Mouse (Mus musculus) mouse embryonic stem cell (cell line): Measurements from ENCODE around the gene Pigu.

Experiments used
- in situ Hi-C, 2 experiments: fragments of 300-500 bp; cut with MboI; formaldehyde crosslinking; loops; 1 replicate in 1 of 2; 3 replicates in 1 of 2; pipeline ENCODE4 v1.14.3; 2019 to 2020; ENCODE audit warnings: low sequenced_read_pairs in 2 of 2, low pct_unique_long_range_greater_than_20kb in 1 of 2, mixed read lengths in 1 of 2; ENCODE audit not compliant: unreplicated experiment in 1 of 2

Gene Pigu

DNA sequence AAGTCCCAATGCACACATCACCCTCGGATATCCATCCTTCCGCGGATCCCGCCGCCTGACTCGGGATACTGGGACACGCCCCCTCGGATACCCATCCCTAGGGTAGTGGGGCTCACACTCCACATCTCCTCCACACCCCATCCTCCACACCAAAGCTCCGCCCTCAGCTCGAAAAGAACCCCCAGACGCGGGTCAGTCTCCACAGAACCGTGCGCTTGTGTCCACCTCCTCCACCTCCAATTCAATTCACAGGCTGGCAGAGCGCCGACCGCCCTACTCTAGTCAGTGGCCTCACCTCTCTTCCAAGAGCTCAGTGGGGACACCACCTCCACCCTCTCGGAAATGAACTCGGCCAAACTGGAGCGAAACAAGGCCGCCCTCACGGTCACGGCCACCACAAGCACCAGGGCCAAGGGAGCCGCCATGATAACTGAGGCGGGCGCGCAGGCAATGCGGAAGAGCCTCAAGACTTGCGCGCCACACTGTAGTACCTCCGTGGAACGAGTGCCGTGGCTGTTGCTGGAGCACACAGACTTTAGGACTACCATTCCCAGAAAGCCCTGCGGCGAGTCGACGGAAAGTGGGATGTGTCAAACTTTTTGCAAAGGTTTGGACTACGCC lies at the start of gene Pigu:
Gene Pigu (minus strand): TSS at position 460 of the 621 bp plus-strand sequence.
- in situ Hi-C loops, result no loop called here

DNA sequence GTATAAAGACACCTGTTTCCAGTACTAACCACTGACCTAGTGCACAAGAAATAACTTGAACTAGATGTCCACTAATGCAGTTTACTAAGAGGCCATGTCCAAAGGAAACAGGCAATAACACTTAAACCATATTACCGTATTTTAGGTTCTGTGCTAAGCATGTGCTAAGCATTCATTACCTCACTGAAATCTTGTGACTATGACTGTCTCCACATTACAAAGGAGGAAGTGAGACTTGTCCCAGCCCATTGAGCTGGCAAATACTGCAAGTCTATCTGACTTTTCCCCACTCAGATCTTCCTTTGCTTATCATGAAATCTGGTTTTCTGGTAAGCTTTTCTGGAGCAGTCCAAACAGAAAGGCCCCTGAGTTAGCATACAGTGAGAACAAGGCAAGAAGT lies 47.4 kb upstream of the Pigu start:
- in situ Hi-C loops, result no loop called here

DNA sequence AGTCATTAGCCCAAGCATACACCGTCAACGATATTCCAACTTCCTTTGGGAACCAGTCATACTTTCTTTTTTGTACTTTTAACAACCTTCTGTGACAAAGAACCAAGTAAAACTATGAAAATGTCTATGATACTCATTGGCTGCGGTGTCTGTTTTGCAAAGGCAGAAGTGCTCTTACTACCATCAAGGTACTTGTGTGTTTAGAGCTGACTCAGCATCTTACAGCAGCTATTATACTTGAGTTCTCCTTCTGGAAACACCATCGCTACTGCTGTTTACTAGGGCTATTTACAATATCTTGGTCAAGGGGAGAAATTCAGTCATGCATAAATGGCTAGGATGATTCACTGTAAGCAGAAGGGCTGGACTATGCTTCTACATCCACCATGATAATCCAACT lies 44.7 kb upstream of the Pigu start:
- in situ Hi-C loops, result no loop called here

GRCm38 (mm10) chr2:155400276-155400675 lies 43.0 kb upstream of the Pigu start:
- in situ Hi-C loops, result no loop called here

- in situ Hi-C loops, result no loop called here
Measured at GRCm38 (mm10) chr2:155394586-155394985, 37.4 kb upstream of the Pigu start.

DNA sequence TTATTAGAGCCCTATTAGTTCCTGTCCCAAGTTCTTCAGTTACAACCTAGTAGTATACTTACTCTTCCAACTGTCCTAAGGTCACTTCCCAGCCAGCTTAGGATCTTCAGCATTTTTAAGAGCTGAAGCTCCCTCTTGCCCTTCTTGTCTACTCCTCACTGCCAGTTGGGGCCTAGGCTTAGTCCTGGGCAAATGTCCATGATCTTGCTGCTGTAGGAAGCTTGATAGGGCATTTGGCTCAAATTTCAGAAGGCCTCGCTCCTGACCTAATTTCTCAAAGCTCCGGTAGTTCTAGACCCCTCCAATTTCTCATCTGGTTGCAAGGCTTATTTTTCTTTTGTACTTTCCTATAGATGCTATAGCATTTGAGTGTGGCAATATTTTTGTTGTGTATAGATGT lies 31.3 kb upstream of the Pigu start:
- in situ Hi-C loops, result no loop called here

DNA sequence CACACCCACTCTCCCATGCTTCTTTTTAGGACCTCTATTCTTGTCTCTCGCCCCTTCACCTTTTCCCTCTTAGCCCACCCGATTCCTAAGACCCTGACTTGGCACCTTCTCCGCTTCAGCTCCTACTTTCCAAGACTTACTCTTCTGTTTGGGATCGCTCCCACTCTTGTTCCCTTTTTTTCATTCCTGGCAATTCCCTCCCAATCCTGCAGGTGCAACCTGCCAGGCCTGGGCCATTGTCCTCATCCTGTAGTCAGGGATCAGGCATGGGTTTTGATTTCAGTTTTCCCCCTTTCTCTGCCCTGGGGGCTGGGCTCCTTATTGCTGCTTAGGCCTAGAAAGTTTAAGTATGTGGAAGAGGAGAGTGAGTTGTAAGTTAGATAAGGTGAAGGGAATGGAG lies 29.8 kb upstream of the Pigu start:
- in situ Hi-C loops, result no loop called here

- in situ Hi-C loops, result no loop called here
Measured at GRCm38 (mm10) chr2:155386534-155386899, 29.3 kb upstream of the Pigu start.

DNA sequence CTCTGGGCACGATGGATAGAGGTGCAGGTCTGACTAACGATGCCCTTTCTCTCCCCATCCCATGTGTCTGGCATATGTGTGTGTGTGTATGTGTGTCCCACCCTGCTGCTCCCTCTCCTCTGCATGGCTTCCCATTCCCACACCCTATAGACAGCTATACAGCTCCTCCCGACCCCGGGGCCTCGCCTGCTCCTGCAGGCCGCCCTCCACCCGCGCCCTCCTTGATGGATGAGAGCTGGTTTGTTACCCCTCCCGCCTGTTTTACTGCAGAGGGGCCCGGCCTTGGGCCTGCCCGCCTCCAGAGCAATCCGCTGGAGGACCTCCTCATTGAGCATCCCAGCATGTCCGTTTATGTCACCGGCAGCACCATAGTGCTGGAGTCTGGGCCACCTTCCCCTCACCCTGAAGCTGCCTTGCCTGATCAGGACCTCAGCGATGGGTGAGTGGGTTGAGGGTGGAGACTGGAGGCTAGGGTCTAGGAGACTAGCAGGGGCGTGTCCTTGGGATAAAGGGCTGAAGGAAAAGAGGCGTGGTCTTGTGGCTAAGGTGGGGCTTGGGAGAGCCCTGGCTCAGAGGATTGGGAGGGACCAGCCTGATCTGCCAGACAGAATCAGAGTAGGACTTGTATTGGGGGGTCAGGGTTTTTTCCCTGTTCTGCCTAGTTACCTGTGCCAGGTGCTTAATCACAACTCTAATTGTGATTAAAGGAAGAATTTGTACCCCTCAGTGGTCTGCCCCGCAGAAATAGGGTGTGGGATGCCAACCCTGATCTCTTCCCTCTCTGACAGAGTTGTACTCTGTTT lies 28.7 kb upstream of the Pigu start:
- in situ Hi-C loops, result no loop called here

DNA sequence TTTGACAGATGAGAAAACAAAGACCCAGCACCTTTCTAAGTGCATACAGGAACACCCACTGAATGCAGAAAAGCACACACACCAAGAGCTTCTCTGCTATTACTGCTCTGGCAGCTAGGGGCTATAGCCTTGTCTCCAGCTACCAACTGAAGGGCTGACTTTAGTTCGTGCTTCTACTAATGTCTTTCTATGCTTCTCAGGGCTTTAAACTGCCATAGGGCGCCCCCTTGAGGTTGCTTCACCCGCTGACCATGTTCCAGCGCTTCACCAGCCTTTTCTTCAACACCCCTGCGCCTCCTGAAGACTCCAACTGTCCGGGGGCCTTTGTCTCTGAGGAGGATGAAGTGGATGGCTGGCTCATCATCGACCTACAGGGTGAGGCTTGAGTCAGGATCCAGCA lies 27.9 kb upstream of the Pigu start:
- in situ Hi-C loops, result no loop called here

- in situ Hi-C loops, result no loop called here
Measured at GRCm38 (mm10) chr2:155382791-155383438, 25.7 kb upstream of the Pigu start.

GRCm38 (mm10) chr2:155382332-155382700 lies 25.1 kb upstream of the Pigu start:
- in situ Hi-C loops, result no loop called here

- in situ Hi-C loops, result no loop called here
Measured at GRCm38 (mm10) chr2:155381643-155382331, 24.6 kb upstream of the Pigu start.

- in situ Hi-C loops, result no loop called here
Measured at GRCm38 (mm10) chr2:155381060-155381437, 23.8 kb upstream of the Pigu start.

- in situ Hi-C loops, result no loop called here
Measured at GRCm38 (mm10) chr2:155380261-155381059, 23.2 kb upstream of the Pigu start, which contains the start of gene Trp53inp2. TSS of gene Trp53inp2 (plus strand) at chr2:155381059.

DNA sequence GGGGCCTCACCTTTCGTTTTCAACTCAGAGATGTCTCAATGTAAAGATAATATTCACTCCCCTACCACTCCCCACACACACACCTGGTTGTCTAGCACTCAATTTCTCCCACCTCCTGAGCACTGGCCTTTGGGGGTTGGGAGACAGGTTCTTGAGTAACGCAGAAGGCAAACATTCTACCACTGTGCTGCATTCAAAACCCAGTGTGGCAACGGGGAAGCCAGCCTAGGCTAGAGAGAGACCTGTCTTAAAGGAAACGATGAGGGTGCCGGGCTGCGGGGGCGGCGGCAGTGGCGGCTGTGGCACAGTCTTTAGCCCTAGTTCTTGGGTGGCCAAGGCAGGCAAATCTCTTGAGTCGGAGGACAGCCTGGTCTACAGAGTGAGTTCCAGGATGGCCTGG lies 19.0 kb upstream of the Pigu start:
- in situ Hi-C loops, result no loop called here

- in situ Hi-C loops, result no loop called here
Measured at GRCm38 (mm10) chr2:155374521-155374920, 17.3 kb upstream of the Pigu start.

GRCm38 (mm10) chr2:155373886-155374285 lies 16.7 kb upstream of the Pigu start:
- in situ Hi-C loops, result no loop called here
